Mouse (Mus musculus): ENCODE results near the gene Tmem245. TPM values are rescaled to one million over a fixed set of nuclear protein-coding genes. Genes with fewer than 3 reads are reported as not detected.

Tmem245 gene
- polyA plus RNA-seq (2012; rRNA removed): 13.6 and 18.5 TPM in 2 replicates

DNA sequence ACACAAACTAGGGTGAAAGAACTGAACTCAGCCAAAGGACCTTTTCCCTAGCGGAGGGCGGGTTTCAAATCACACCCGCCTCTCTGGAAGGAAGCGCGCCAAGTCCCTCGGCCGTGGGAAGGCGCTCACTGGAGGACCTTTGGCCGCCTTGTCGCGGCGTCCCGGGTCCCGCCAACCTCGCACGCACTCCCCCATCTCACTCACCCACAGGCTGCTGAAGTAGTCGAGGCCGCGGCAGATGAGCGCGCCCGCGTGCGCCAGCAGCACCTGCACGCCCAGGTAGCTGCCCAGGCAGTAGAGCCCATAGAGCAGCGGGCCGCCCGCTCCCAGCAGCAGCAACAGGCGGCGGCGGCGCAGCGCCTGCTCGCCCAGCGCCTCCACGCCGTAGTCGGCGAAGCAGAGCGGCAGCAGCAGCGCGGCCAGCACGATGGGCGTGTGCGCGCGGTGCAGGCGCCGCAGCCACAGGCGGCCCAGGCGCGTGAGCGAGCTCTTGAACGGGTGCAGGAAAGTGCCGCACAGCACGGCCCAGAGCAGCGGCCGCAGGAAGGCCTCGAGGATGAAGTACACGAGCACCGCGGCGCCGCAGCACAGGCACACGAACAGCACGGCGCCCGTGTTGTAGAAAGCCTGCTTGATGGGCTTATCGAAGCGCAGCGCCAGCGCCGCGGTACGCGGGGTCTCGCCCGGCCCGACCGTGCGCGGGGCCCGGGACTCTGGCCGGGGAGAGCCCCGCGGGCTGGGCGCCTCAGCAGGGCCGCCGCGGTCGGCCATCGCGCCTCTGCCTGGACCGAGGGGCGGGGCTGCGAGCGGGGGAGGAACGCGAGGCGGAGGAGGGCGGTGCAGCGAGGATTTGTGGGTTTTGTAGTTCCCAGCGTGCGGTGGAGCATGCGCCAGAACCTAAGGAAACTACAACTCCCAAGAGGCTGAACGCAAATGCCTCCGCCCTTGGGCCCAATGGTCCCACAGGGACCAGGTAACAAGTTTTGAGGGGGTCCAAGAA lies at the start of gene Tmem245:
Tmem245 (minus strand) TSS at position 797 of the 1,000 bp plus-strand sequence.

DNA sequence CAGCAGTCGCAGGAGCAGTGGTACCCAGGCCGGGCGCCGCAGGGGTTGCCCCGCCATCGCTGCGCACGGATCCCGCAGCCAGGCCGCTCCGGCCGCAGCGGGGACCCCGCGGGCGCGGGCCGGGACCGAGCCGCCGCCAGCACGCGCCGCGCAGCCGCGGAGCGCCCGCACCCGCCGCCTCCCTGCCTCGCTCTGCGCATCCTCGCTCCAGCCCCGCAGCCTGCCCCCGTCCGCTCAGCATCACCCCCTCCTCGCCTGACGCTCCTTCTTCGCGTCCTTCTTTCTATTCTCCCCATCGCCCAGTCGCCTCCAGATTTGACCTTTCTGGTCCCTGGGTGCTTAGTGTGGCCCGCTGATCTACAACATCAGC lies 43.0 kb upstream of the Tmem245 start, which contains the start of gene Frrs1l:
Frrs1l (minus strand) TSS at position 177 of the 370 bp plus-strand sequence.

DNA sequence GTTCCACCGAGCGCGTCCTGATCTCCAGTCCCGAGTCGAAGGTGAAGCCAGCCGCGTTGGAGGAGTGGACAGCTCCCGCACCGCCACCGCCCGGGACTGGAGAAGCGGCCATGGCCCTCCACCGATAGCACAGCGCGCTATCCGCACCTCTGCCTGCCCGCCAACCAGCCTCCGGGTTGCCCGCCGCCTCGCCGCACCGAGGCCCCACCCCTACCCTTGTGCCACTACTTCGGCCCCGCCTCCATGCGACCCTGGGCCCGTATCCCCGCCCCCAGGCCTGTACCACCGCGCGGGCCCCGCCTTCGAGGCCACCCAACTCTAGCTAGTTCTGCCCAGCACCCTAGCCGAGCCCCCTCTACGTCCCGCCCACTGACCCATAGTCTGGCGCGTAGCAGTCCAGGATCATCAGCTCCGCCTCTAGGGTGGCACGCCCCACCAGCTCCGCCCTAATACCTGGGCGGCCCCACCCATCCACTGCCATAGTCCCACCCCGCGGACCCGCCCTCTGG lies 82.2 kb downstream of the Tmem245 start, which contains the start of gene Ctnnal1:
Ctnnal1 (minus strand) TSS at position 186 of the 509 bp plus-strand sequence.

Other genes starting within 250 kb of the Tmem245 start
- gene Gm26657, start 207.4 kb downstream of the Tmem245 start, polyA plus RNA-seq (2012; rRNA removed): not detected in 2 replicates
- 0.24 TPM in 1 of 2 replicates, not detected in the other for gene Actl7b, start 206.0 kb downstream of the Tmem245 start, polyA plus RNA-seq (2012; rRNA removed)
- gene Actl7a, start 204.0 kb downstream of the Tmem245 start, polyA plus RNA-seq (2012; rRNA removed): not detected in 2 replicates
- 11.6 and 12.6 TPM in 2 replicates for gene Elp1, start 145.1 kb downstream of the Tmem245 start, polyA plus RNA-seq (2012; rRNA removed)
- 3.2 and 3.9 TPM in 2 replicates for gene Fam206a, start 145.1 kb downstream of the Tmem245 start, polyA plus RNA-seq (2012; rRNA removed)
- 11.8 and 14.2 TPM in 2 replicates for gene Ctnnal1, start 82.2 kb downstream of the Tmem245 start, polyA plus RNA-seq (2012; rRNA removed)
- gene Frrs1l, start 43.0 kb upstream of the Tmem245 start, polyA plus RNA-seq (2012; rRNA removed): 0.03 and 0.05 TPM in 2 replicates
- gene Epb41l4b, start 196.0 kb upstream of the Tmem245 start, polyA plus RNA-seq (2012; rRNA removed): 9.9 TPM in 2 replicates